Mouse (Mus musculus): ENCODE data around the gene Fam84b. TPM values are rescaled to one million over a fixed set of nuclear protein-coding genes. Genes with fewer than 3 reads are reported as not detected.
"Not testable (repeated sequence)": the region's sequence is repeated elsewhere in the genome, so short reads cannot be mapped to it uniquely, and the experiment has no call there.

Gene Fam84b
- total RNA-seq (2022): 10 to 100 TPM; 13.4 to 18.9 (median 16.6) TPM

DNA sequence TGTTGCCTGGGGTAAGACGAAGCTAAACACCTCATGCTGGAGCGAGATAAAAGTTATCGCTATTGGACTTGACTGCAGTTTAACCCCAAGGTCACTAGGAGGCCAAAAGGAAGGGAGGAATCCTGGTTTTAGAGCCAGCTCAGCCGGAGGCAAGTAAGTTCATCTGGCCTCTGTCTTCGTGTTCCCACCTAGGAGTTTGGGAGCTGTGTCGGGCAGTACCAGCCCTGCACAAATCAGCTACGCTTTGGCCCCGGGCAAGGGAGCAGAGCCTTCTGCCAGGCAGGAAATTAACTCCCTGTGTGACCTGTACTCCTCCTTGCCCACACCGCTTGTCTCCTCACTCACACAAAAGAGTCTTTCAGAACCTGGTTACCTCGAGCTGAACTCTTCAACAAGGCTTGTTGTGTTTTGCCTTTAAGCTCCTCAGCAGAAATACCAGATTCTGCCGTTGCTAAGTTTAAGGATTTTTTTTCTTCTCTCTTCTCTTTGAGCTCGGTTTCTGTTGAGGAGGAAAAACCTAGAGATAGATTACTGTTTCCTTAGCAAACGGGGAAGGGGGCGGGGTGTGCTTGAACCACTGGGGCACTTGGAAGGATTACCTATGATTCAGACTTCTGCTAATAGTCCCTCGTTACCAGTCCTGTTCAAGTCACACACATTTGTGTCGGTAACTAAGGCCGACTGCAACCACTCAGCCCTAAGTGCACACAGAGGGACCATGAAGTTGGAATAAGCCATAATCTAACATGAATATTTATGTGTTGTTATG is at the start of gene Fam84b:
Gene Fam84b (minus strand): TSS at position 548 of the 769 bp plus-strand sequence.
- DNase-seq: peak; percentile 10

DNA sequence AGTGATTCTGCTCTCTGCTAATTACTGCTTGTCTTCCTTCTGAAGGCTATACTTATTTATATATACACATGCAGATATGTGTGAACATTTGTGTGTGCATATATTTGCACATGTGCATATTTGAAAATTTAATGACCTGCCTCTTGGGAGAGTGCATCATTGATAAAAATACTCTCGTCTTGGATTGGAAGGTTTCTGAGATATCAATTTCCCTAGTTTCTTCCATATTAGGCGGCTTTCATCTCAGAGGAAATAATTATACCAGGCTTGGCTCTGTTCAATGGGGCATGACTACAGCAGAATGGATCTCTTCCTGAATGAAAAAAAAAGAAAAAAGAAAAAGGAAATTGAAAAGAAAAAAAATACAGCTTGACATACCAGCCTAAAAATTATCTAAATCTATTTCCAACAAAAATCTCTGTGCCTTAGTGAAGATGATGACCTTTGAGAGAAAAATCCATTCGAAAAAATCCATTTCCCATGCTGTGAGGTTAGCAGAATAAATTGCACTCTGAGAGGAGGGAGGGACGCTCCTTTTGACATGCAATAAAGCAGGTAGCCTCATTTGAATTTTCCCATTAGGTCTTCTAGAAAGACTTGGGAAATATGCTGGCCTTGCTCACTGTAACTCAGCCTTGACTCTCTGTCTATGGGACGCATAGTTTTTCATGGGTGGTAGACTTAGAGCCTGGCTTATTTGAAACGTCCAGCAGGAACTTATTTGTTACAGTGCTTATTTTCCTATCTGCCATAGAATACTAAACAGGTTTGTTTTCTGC is 44.8 kb upstream of the Fam84b start:
- no peak for DNase-seq

DNA sequence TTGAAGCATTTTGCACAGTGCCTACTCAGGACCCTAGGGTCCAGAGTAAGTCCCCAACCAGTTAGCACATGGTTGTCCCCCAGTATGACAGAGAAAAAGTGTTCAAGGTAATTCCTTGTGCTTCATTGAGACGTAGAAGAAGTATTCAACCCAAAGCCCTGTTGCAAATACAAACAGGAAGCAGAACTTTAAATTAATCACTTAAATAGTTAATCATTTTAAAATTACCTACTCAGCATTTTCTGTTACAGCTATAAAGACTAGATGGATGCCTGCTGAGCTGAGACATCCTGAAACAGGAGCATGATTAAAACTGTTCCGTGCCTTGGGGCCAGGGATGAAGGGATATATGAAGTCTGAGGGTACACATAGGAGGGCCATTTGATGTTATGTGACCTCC is 42.5 kb upstream of the Fam84b start:
- no peak for DNase-seq

DNA sequence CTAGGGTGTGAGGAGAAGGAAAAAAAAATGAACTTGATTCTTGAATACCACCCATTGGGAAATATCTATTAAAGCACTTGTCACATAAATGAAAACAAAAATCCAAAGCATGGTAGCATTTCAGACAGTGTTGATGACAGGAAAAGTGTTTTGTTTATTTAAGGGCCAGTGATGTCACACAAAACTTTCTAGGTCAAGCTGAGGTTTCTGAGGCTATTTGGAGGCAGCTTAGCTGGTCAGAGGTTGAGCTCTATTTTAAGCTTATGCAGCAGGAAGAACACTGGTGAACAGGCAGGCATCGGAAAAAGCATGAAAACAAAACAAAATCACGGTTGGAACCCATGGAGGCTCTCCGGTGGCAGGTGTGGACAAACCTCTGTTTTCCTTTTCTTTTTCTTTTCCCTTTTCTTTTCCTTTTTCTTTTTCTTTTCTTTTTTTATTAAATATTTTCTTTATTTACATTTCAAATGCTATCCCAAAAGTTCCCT is 39.4 kb upstream of the Fam84b start:
- no peak for DNase-seq

DNA sequence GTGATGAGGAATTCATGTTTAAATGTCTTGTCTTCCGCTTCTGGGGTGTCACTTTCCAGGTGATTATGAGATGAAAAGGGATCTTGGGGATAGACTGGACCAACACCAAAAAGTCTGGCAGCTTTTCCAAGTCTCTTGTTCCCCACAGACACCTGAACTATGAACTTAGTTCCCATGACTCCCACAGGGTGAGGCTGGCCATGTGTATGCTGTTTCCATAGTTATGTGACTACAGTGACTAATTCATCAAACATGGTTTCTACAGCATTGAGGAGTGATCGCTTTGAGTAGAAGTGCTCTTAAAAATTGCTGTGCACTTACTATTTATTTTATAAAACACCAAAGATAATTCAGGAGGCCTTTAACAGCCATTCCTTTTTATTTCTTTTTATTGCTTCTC is 35.1 kb upstream of the Fam84b start:
- DNase-seq: no peak

DNA sequence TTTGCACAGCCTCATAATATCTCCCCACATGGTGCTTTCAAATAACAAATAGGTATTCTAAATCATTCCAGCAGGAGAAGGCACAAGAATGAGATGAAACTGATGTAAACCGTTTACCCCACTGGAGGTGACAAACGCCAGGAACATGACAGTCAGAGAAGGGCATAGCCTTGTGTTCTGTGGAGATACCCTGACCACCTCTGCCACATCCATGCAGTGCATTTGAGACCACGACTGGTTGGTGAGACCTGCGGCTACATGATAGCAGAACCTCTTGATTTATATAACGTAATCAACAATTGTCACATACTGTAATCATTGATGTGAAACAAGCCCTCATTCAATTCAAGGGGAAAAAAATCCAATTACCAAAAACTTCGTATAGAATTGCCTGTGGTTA is 22.1 kb upstream of the Fam84b start:
- no peak for DNase-seq

DNA sequence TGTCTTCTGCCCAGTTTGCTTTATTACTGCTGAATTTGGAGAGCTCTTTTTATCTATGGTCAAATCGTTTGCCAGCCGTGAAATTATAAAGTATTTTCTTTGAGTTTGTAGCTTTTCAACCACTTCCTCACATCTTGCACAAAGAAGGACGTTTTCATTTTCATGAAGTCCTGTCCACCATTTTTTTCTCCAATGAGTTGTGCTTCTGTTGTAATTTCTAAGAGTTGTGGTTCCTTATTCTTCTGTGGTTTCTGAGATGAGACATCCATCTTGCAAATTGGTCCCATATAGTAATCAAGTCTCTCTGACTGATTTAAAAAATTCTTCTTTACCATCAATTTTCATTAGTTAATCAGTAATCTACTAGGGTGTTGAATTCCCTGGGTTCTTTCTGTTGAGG is 8.8 kb upstream of the Fam84b start:
- no peak for DNase-seq

DNA sequence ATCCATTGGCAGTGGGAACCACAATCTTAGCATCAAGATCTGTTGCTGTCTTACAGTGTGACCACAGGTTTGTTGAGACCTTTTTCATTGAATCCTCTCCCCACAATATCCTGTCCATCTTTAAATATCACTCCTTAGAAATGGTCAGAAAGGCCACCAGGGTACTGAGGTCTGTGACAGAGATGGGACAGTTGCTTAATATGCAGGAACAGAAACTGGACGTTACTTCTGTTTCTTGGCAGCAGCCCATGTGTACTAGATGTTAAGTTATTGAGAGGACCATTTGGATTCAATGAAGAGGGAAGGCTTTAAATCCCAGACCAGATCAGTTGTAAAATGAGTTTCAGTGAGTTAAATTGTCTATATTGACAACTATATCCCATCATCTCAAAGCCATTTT is 1.5 kb upstream of the Fam84b start:
- no peak for DNase-seq

DNA sequence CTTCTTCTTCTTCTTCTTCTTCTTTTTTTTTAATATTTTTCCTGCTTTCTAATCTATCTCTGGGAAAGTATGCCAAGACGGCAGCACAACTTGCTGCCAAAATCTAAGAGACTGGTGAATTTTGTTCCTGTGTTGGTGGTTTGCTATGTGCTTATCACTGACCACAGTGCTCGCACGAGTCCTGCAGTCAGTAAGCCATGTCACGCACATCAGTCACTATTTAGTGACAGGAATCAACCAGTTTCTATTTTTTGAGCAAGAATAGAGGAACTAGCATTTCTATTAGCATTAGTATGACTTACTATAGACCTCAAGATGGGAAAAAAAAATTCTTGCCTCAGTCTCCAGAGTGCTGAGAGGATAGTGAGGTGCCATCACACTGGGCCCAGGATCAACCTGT is 573 bp upstream of the Fam84b start:
- DNase-seq: no peak

DNA sequence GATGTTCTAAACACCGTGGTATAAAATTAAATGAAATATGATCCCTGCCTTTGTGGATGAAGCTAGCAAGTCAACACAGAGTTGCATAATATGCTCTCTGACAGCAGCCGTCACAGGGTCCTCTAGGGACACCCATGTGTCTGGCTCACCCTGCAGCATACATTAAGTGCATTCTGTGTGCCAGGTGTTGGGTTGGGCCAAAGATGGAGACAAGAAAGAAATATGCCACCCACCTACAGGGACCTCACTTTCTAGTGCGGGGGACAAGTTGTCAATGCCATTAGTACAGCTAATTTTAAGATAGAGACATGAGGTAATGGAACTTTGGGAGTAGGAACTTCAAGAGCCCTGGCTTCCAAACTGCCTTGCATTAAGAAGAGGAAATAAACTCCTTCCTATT is 4.9 kb downstream of the Fam84b start:
- no peak for DNase-seq

DNA sequence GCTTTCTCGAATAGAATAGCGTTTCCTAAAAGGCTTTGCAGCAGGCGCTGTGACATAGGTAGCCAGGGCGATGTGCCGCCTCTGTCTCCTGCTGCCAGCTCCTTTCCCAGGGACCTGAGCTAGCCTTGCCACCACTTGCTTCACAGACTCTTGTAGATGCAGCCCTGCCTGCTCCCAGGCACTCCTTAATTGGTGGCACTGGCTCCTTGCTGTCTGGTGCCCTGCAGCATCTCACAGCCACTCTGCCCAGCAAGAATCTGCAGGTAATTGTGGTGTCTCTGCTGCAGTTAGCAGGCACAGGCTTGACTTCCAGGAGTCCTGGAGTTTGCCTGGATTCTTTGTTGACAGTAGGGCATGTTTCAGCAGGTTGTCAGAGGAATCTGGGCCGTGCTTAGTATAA is 7.3 kb downstream of the Fam84b start:
- DNase-seq: no peak

DNA sequence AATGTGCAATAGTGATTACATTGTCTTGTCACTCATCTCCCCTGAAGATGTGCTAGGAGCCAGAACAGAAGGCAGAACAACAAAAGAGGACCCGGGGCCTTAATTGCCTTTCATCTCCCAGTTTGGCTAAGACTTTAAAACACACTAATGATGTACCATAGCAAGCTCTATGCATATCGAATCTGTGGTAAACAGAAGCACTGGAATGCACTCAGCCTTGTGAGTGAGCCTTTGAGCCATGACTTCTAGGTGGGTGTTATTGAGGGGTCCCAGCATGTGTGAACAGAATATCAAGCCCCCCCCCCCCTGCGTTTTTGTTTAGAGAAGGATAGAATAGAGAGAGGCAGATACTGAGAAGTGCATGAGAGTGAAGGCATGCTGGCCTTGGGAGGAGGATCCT is 7.7 kb downstream of the Fam84b start:
- DNase-seq: no peak

DNA sequence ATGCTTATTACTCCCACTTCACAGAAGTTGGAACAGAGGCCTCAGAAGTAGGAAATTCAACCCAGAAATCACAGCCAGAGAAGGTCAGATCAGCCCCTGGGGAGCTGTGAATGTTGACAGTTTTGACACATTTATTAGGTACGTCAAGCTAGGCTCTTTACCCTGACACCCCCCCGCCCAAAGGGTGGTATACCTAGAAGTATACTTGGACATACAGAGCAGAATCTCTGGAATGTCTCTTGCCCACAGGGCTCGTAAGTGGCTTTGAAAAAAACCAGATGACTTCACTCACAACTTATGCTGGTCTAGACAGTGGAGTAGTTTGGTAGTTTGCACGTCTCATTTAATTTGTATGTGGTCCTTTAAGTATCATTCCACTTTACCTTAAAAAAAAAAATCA is 11.8 kb downstream of the Fam84b start:
- DNase-seq: no peak

DNA sequence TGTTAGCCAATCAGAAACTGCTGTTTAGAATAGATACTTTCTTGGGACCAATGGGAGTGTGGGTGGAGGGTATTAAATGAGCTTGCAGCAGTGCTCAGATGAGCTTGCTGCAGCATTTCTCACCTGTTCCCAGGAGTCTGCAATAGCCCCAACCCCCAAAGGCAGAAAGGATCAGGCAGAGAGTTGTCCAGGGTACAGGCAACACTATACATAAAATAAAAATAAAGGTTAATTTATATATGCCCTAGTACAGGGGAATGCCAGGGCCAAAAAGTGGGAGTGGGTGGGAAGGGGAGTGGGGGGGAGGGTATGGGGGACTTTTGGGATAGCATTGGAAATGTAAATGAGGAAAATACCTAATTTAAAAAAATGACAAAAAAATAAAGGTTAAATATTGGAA is 12.3 kb downstream of the Fam84b start:
- not testable (repeated sequence) for DNase-seq

DNA sequence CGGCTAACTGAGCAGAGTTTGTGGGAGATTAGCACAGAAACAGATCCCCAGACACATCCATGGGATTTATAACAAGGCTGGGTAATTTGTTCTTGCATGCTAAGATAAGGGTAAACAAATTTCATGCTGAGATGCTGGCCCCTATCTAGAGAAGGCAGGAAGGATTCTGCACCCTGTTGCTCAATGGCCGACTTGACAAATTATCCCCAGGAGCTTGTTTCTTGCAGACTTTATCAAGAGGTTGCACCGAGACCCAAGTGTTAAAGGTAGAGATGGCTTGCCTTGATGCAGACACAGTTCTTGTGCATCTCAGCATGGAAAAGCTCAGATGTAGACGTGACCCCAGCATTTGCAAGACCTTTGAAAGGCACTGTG is 13.3 kb downstream of the Fam84b start:
- DNase-seq: no peak

DNA sequence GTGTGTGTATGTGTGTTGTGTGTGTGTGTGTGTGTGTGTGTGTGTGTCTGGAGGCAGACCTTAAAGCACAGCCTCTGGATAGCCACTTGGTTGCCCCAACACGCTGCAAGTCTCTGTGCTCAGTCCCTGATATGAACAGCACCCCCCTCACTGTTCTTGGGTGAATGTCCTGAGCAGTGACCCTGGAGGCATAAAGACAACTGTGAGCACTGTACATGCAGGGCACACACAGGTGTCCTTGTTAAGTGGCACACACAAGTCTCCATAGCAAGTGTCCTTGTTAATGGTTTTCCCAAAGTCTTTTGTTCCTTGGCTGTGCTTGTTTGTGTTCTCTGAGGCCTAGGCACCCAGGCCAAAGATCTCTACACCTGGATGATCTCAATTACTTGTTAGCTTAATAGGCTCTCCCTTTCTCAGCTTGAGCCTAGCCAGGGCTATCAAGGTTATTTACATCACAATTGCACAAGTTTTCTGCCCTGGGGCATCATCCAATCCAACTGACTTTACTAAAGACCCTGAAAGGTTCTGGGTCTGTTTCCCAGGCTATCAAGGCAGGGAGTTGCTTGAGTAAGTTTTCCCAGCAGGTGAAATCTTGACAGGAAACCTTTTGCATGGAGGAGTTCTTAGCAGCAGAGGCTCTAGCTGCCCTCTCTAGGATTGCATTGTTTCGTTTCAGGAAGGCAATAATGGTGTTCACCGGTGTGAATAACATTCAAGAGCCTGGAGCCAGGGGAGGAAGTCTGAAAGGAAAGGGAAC is 13.9 kb downstream of the Fam84b start:
- DNase-seq: no peak

DNA sequence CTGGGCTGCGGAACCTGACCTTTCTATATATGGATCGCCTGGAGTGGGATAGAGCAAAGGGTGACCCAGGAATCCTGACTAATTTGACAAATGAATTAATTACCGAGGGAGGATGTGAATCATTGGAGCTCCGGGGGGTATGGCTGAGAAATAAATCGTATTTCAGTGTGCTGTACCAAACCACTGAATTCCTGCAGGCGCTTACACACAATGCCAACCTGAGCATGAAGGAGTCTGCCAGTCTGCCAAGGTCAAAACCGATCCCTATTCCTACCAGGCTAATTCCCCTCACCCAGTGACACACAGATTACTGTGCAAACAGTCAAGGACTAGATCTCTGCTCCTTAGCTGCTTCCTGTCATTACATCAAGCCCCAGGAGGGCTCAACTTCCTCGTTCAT is 15.4 kb downstream of the Fam84b start:
- no peak for DNase-seq

DNA sequence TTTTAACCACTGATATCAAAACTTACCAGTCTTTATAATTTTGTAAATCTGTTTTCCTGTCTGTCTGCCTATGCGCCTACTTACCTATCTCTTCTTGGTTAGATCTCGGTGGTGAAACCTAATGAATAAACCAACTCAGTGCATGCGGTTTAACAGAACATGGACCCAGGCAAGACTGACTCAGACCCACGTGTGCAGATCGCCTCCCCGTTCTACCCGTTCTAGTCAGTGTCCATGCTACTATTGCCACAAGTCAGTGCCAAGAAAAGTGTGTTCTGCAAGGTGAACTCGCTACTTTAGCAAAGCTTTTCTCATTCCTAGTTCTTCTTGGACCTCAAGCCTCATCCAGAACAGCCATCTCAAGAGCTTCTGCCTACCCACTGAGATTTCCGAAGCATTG is 15.9 kb downstream of the Fam84b start:
- DNase-seq: no peak

DNA sequence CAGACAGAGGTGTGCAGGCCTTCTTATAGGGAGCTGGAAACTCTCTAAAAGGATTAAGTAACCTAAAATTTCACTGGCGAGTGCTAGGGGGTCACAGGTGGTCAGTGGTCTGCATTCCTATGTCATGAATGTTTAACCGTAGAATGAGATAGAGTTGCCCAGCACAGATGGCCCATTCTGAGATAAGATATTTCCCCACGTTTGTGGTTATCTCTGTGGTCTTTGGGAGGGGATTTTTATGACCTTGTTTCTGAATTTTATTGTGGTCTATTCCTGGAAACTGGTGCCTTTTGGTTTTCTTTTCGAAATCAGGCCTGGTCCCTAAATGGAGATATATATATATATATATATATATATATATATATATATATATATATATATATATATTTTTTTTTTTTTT is 17.3 kb downstream of the Fam84b start:
- no peak for DNase-seq

DNA sequence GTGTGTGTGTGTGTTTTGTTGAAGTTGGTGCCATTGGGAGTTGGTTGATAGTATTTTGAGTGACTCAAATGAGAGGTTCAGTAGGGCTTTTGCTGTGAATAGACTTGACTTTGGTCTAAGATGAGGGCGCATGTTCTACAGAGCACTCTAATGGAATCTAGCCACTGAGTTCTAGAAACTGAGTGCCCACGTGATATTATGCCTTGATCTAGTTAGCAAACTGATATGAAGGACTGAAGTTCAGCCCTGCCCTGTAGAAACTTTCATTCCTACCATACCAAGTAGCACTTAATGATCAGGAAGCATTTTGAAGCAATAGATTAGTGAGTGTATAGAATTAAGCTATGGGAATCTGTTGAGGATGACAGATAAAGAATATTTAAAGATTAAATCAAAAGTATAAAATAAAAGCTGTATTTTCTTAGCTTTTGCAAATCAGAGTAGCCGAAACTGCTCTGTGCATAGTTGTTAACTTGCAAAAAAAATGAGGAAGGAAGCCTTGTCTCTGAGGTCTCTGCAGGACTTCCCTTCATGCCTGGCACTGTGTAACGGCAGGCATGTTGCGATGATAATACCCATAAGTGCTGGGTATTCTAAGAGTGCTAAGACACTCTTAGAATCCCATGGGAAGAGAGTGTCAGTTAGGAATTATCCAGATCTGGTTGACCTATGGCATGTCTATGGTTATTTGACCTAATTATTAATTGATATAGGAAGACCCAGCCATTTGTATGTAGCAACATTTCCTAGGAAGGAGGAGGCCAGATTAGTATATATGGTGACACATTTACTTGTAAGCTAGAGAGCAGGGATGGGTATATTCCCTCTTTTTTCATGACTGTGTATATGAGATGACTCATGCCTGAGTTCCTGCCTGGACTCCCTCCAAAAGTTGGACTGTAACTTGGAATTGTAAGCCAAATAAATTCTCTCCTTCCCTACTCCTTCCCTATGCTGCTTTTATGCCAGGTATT is 18.7 kb downstream of the Fam84b start:
- no peak for DNase-seq

DNA sequence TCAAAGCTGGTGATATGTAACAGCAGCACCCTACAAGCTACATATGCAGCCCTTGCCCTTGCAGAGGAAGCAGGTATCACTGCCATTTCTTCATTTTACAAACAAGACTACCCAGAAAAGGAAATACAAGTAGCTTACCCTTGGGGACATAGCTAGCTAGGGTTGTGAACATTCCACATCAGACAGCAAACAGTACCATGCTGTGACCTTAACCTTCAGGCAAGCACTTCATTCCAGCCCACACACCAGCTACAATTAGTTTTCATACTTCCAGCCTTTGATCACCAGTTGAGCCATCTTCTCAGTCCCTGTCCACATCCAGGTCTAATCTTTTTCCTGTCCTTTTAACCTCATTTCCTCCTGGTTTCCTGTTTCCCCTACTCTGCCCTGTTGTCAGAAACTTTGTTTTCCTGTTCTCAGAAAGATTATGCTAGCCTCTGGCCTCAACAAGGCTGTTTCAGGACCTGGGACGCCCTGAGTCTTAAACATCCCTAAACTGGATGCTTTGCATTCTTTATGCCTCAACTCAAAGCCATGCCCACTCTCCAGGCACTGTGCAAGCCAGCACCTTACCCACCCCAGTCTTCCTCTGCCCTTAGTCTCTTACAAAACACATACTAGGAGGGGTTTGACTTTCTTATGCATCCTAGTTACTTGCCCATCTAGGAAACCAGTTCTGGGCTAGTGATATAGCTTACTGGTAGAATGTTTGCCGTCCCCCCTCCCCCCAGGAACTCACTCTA is 19.9 kb downstream of the Fam84b start:
- DNase-seq: no peak

Data from adrenal gland, adult 8-10 months (tissue).